Mouse (Mus musculus) naive thymus-derived CD4-positive, alpha-beta T cell, adult 5 months (primary cell): ENCODE results near the gene Bcl11a. TPM values are rescaled to one million over a fixed set of nuclear protein-coding genes. Genes with fewer than 3 reads are reported as not detected.

ENCODE experiments used
- polyA plus RNA-seq: library from polyadenylated mRNA; unstranded; fragments of 100-300 nt; shearing (Covaris generic); gene quantifications from one replicate; pipeline ENCODE4 v1.2.1, GENCODE M21; 2017

Gene Bcl11a
- not detected for polyA plus RNA-seq

DNA sequence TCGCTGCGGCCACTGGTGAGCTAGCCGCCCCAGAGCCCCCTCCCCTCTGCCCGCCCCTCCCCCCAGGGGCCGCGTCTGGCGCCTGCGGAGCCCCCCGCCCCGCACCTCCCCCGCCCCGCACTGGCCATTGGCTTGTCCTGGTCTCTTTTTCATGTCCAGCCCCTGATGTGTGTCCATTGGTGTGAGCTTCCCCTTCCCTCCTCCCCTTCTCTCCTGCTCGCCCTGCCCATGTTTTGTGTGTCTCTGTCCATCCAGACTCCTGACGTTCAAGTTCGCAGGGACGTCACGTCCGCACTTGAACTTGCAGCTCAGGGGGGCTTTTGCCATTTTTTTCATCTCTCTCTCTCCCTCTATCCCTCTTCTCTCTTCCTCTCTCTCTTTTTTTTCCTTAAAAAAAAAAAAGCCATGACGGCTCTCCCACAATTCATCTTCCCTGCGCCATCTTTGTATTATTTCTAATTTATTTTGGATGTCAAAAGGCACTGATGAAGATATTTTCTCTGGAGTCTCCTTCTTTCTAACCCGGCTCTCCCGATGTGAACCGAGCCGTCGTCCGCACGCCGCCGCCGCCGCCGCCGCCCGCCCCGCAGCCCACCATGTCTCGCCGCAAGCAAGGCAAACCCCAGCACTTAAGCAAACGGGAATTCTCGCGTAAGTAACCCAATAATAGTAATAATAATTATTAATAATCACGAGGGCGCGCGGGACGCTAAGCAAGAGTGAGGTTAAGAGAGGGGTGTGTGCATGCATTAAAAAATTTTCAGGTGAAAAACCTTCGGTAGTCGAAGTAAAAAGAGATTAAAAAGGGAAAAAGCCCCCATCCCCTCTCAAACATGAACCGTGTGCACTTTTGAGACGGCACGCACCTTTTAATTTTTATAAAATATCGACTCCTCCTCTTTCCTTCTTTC lies at the start of gene Bcl11a:
Gene Bcl11a (plus strand): TSS at position 262 of the 911 bp plus-strand sequence.

GRCm38 (mm10) chr11:24074634-24075104 lies 3.2 kb upstream of the Bcl11a start, which contains the start of gene A830031A19Rik:
A830031A19Rik (minus strand) TSS chr11:24075054.

Other genes with a start within 250 kb of the Bcl11a start
- gene Papolg, start 182.8 kb upstream of the Bcl11a start, polyA plus RNA-seq = 39.2 TPM
- gene A830031A19Rik, start 3.0 kb upstream of the Bcl11a start, polyA plus RNA-seq = not detected